ENCODE assay signal across 8 mouse cellular contexts in the genomic region with DNA sequence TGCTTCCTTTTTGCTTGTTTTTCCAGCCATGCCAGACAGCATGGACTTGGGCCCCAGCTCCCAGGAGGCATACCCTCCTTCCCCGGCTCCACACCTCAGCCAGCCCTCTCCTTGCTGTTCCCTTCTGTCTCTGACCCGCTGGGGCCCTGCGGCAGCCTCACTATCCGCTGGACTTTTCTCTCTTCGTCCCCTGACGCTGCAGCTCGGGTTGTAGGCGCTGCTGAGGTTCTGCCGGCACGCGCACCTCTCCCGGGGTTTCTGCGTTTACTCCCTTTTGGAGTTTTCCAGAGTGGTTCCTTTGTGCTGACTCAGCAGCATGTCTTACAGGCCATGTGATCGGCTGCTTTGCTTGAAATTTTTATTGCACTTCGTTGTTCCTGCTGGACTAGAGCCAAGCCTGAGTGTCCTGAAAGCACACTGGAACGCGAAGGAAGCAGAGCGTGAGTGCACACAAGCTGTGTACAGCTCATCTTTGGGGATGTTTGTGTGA. TPM values are rescaled to one million over a fixed set of nuclear protein-coding genes. Genes with fewer than 3 reads are reported as not detected.
DNase-seq lines count a peak whose midpoint lies in the region; ATAC-seq and TF ChIP-seq lines count a peak whose summit lies in the region.

No protein-coding gene starts in this region.

- peak overlapping the region; percentile 41 for H3K4me2 ChIP-seq in midbrain, embryonic 12.5 days (replicated peaks)
- peak overlapping the region; percentile 68 for H3K4me2 ChIP-seq in stomach, embryonic 16.5 days (ENCODE audit: low read depth, low read length)

- peaks cover 37% of the 10 kb centered on the region for H3K4me1 ChIP-seq in embryonic facial prominence, embryonic 10.5 days
- peaks cover 26% of the 10 kb centered on the region for H3K4me1 ChIP-seq in kidney, adult 2 months (ENCODE audit: control insufficient read depth, insufficient read depth, low read length)
- peaks cover 19% of the 10 kb centered on the region for H3K4me1 ChIP-seq in limb, embryonic 10.5 days
- H3K4me1 ChIP-seq in midbrain, embryonic 12.5 days = peaks cover 20% of the 10 kb centered on the region
- peaks cover 27% of the 10 kb centered on the region for H3K4me1 ChIP-seq in stomach, embryonic 16.5 days (ENCODE audit: control insufficient read depth, insufficient read depth, low read length)

- TF ChIP-seq CTCF in kidney, adult 2 months (conservative IDR thresholded peaks at IDR 0.05; ENCODE audit: insufficient read depth, insufficient read length, low read depth, low read length) = no peak

- peak overlapping the region; percentile 39 for H3K4me3 ChIP-seq in embryonic facial prominence, embryonic 10.5 days
- peak overlapping the region; percentile 47 for H3K4me3 ChIP-seq in kidney, adult 2 months (ENCODE audit: insufficient read depth, low read depth, low read length)
- peak overlapping the region; percentile 30 for H3K4me3 ChIP-seq in limb, embryonic 10.5 days
- H3K4me3 ChIP-seq in midbrain, embryonic 12.5 days = peak overlapping the region; percentile 11; the same call in 1 of the 2 replicates
- H3K4me3 ChIP-seq in stomach, embryonic 16.5 days (replicated peaks; ENCODE audit: low read length) = peak overlapping the region; percentile 39

- ATAC-seq in midbrain, embryonic 12.5 days (ENCODE audit: low FRiP score, low read depth) = no peak
- peak; percentile 74 for ATAC-seq in stomach, embryonic 16.5 days (ENCODE audit: insufficient read depth, low FRiP score)

- H3K9me3 ChIP-seq in embryonic facial prominence, embryonic 10.5 days = 0 out of 2 replicates have a peak, but pooled peaks cover 2% of the 10 kb centered on the region
- H3K9me3 ChIP-seq in limb, embryonic 10.5 days (replicated peaks) = no peaks in the 10 kb centered on the region
- no peaks in the 10 kb centered on the region for H3K9me3 ChIP-seq in midbrain, embryonic 12.5 days
- no peaks in the 10 kb centered on the region for H3K9me3 ChIP-seq in stomach, embryonic 16.5 days (replicated peaks; ENCODE audit: control insufficient read depth, low read length)

- DNase-seq in adrenal gland, postnatal 14 days = peak; percentile 89
- peak; percentile 49 for DNase-seq in embryonic facial prominence, embryonic 10.5 days (ENCODE audit: low spot score)
- DNase-seq in heart, adult 18-20 months = peak; percentile 85 to 88
- DNase-seq in kidney, adult 2 months = peak; percentile 96
- peak; percentile 53 for DNase-seq in limb, embryonic 10.5 days (ENCODE audit: low spot score)
- DNase-seq in thymus, postnatal 4 days = no peak

- WGBS in embryonic facial prominence, embryonic 10.5 days = 41% methylated on average over 18 of the region's 18 CpGs
- 2% methylated on average over 18 of the region's 18 CpGs for WGBS in kidney, adult 2 months
- 49% methylated on average over 18 of the region's 18 CpGs for WGBS in limb, embryonic 10.5 days
- WGBS in midbrain, embryonic 12.5 days = 35% methylated on average over 18 of the region's 18 CpGs
- WGBS in stomach, embryonic 16.5 days = 7% methylated on average over 18 of the region's 18 CpGs

- peaks cover 8% of the 10 kb centered on the region for H3K36me3 ChIP-seq in embryonic facial prominence, embryonic 10.5 days (replicated peaks)
- H3K36me3 ChIP-seq in kidney, adult 2 months (ENCODE audit: control insufficient read depth, insufficient read depth, low read length) = no peaks in the 10 kb centered on the region
- peaks cover 8% of the 10 kb centered on the region for H3K36me3 ChIP-seq in limb, embryonic 10.5 days
- H3K36me3 ChIP-seq in midbrain, embryonic 12.5 days = no peaks in the 10 kb centered on the region
- peaks cover 4% of the 10 kb centered on the region; the same call in 1 of the 2 replicates for H3K36me3 ChIP-seq in stomach, embryonic 16.5 days (ENCODE audit: control insufficient read depth, insufficient read depth, low read length)

- peak overlapping the region; percentile 70 for H3K27ac ChIP-seq in embryonic facial prominence, embryonic 10.5 days (replicated peaks)
- H3K27ac ChIP-seq in kidney, adult 2 months (ENCODE audit: insufficient read depth, low read depth, low read length) = peak overlapping the region; percentile 94
- peak overlapping the region; percentile 80 for H3K27ac ChIP-seq in limb, embryonic 10.5 days
- H3K27ac ChIP-seq in midbrain, embryonic 12.5 days (replicated peaks) = peak overlapping the region; percentile 42
- H3K27ac ChIP-seq in stomach, embryonic 16.5 days (ENCODE audit: low read length) = peak overlapping the region; percentile 90

- no peaks in the 10 kb centered on the region for H3K27me3 ChIP-seq in embryonic facial prominence, embryonic 10.5 days (replicated peaks; ENCODE audit: low read depth, poor library complexity, severe bottlenecking)
- H3K27me3 ChIP-seq in kidney, adult 2 months (replicated peaks; ENCODE audit: control insufficient read depth, insufficient read depth, low read length) = no peaks in the 10 kb centered on the region
- H3K27me3 ChIP-seq in limb, embryonic 10.5 days (ENCODE audit: low read depth, poor library complexity, severe bottlenecking) = no peaks in the 10 kb centered on the region
- H3K27me3 ChIP-seq in midbrain, embryonic 12.5 days = no peaks in the 10 kb centered on the region
- H3K27me3 ChIP-seq in stomach, embryonic 16.5 days (ENCODE audit: control insufficient read depth, insufficient read depth, low read length) = no peaks in the 10 kb centered on the region

- peak overlapping the region; percentile 28; the same call in 1 of the 2 replicates for H3K9ac ChIP-seq in midbrain, embryonic 12.5 days (replicated peaks)
- peak overlapping the region; percentile 73 for H3K9ac ChIP-seq in stomach, embryonic 16.5 days (ENCODE audit: low read length)

- no peak for TF ChIP-seq POLR2A in kidney, adult 2 months (IDR thresholded peaks at IDR 0.05; ENCODE audit: low read depth, low read length)

RNA-seq across cellular contexts. Expression of a gene that starts 8.3 kb away (rescaled TPM):
- 48.4 and 49.2 TPM in 2 replicates for total RNA-seq in adrenal gland, postnatal 14 days (2021)
- 16.3 and 19.5 TPM in 2 replicates for polyA plus RNA-seq in embryonic facial prominence, embryonic 10.5 days (2016; fragmentation: Nextera tagmentation; extraction: Ambion mirVana)
- 10 to 100 TPM; 31.0 to 32.9 TPM for total RNA-seq in heart, adult 18-20 months (2021)
- 55.3 and 56.6 TPM in 2 replicates for polyA plus RNA-seq in kidney, adult 2 months (2012; rRNA removed)
- polyA plus RNA-seq in limb, embryonic 10.5 days (2016; fragmentation: Nextera tagmentation; extraction: Ambion mirVana) = 18.4 and 19.4 TPM in 2 replicates
- polyA plus RNA-seq in midbrain, embryonic 12.5 days (2016; fragmentation: Nextera tagmentation; extraction: Ambion mirVana) = 15.5 and 16.3 TPM in 2 replicates
- polyA plus RNA-seq in stomach, embryonic 16.5 days (2015; fragmentation: Nextera tagmentation; extraction: Ambion mirVana) = 28.2 and 31.3 TPM in 2 replicates

Comparison
In these comparisons a context has a peak if more than half of its experiments do, and no peak if none do; other contexts are left out.
1. H3K27ac ChIP-seq: peak in every context shown above with its lines; median percentile 94 in kidney, adult 2 months; 90 in stomach, embryonic 16.5 days; 80 in limb, embryonic 10.5 days; 70 in embryonic facial prominence, embryonic 10.5 days; 42 in midbrain, embryonic 12.5 days.